Mouse (Mus musculus) Patski (cell line): ENCODE measurements at regions not wholly inside any gene's neighbourhood (a gene's known extent, or its start where the extent isn't known, plus 50 kb on each side); places are given as distances from the start of the nearest gene placed in this dataset.

Experiments used
- ATAC-seq: fragments of 100-300 bp; one replicate; pipeline ENCODE4 v1.8.0; 2021
- CTCF ChIA-PET: fragments of 350-600 bp; sonication (Branson Sonifier 250); formaldehyde crosslinking; loops from one replicate; lab custom pipeline; 2022; ENCODE audit warnings: inconsistent platforms; lab: Charles Lee
- POLR2A ChIA-PET: fragments of 350-600 bp; sonication (Branson Sonifier 250); formaldehyde crosslinking; loops from one replicate; lab custom pipeline; 2022; ENCODE audit warnings: antibody characterized with exemption, inconsistent platforms; lab: Charles Lee
- DNase-seq: peaks from one replicate; pipeline ENCODE4 v3.0.0-alpha.2; 2011; ENCODE audit warnings: low read depth, low spot score
- H3K27me3 ChIP-seq: fragments of 371-371 bp; one replicate; pipeline ENCODE4 v1.5.1; 2021
- CTCF ChIP-seq: fragments of 100-300 bp; IDR thresholded peaks from one replicate; pipeline ENCODE4 v1.5.1; 2021
- in situ Hi-C: fragments of 300-500 bp; cut with MboI; formaldehyde crosslinking; loops from 3 replicates; pipeline ENCODE4 v1.11.1; 2018; ENCODE audit warnings: low pct_unique_long_range_greater_than_20kb, mixed read lengths

- in situ Hi-C loops = loop anchor here (10.0 kb wide), 1 partner anchor 415 kb away; no protein-coding TSS in a partner anchor
- no peak for ATAC-seq
- no peak for TF ChIP-seq CTCF
Measured at GRCm38 (mm10) chr12:77149835-77150234, 88.1 kb upstream of the Fut8 start.

GRCm38 (mm10) chr12:77148146-77148545, 89.8 kb upstream of the Fut8 start:
- POLR2A ChIA-PET = no interaction called here
- no peak for ATAC-seq

More at GRCm38 (mm10) chr12:77149835-77150234, 88.1 kb upstream of the Fut8 start:
- no peaks in the 10 kb centered on the region for H3K27me3 ChIP-seq
- CTCF ChIA-PET = interaction anchor here (1.0 to 1.1 kb wide), 2 partner anchors 11 to 18 kb away, joined by 3 read pairs; no protein-coding TSS in a partner anchor
- POLR2A ChIA-PET = no interaction called here
- DNase-seq = no peak

DNA sequence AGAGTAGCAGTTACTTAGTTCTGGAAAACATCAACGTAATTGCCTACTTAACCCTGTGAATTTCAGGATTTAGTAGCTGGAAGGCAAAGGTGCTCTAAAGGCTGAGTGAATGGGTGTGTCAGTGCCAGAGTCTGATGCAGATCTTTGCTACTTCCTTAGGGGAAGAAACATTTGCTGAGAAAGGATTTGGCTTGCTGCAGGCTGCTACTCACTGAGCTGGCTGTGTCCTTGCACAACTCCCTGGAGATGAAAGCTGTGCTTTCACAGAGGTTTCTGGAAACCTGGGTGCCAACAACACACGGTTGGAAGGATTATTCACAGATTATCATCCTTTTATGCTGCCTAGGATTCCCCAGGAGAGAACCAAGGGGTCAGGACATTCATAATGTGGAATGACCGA, 94.0 kb upstream of the Fut8 start:
- H3K27me3 ChIP-seq = no peaks in the 10 kb centered on the region
- no peak for TF ChIP-seq CTCF
- ATAC-seq = no peak
- POLR2A ChIA-PET = no interaction called here
- in situ Hi-C loops = no loop called here
- DNase-seq = no peak
- CTCF ChIA-PET = no interaction called here

More at GRCm38 (mm10) chr12:77148146-77148545, 89.8 kb upstream of the Fut8 start:
- H3K27me3 ChIP-seq = no peaks in the 10 kb centered on the region
- no peak for TF ChIP-seq CTCF
- CTCF ChIA-PET = no interaction called here
- in situ Hi-C loops = no loop called here
- no peak for DNase-seq

DNA sequence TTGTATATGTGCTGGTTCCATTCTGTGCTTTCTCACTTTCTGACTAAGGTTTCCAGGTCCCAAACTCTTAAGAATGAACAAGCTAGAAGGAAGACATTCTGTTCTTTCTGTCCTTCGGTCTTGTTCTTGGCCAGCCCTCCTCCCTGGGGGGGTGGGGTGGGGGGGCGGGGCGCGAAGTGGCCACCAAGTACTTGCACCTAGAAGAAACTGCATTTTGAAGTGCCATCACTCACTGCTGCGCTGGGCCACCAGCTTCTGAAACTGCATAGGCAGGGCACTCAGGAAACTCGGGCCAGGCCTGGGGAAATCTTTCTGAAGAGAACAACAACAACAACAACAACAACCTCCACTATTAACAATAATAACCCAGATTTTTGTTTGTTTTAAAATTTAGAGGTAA, 94.4 kb upstream of the Fut8 start:
- ATAC-seq (no peak), DNase-seq (no peak)
- TF ChIP-seq CTCF = no peak
- ChIA-PET CTCF (no interaction called here), POLR2A (no interaction called here)
- in situ Hi-C loops = no loop called here
- no peaks in the 10 kb centered on the region for H3K27me3 ChIP-seq

GRCm38 (mm10) chr12:77143105-77143504, 94.8 kb upstream of the Fut8 start:
- ATAC-seq = no peak
- ChIA-PET POLR2A (no interaction called here), CTCF (no interaction called here)
- no peaks in the 10 kb centered on the region for H3K27me3 ChIP-seq
- no peak for TF ChIP-seq CTCF
- no peak for DNase-seq
- in situ Hi-C loops = no loop called here

DNA sequence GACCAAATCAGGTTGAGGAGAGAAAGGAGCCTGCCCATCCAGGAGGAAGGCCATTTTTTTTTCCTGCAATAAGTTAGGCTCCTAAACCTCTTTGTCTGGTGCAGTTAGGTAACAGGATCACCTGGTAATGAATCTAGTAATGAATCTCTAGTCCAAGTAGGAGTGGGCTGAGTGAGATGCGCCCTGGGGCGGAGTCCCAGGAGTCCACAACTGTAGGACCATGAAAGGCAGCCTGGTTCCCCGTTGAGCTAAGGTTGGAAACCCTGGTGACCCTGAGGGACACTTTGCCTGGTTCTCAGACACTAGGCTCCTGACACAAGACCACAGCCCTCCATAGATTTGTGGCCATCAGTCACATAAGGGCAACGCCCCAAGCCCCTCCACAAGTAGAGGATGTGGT, 95.7 kb upstream of the Fut8 start:
- CTCF ChIA-PET = interaction anchor here (0.6 kb wide), 1 partner anchor 8 kb away, joined by 3 read pairs; no protein-coding TSS in a partner anchor
- TF ChIP-seq CTCF = no peak
- POLR2A ChIA-PET = no interaction called here
- no peak for ATAC-seq
- H3K27me3 ChIP-seq = no peaks in the 10 kb centered on the region
- DNase-seq = no peak
- in situ Hi-C loops = no loop called here

- no peak for TF ChIP-seq CTCF
- in situ Hi-C loops = no loop called here
- ChIA-PET POLR2A (no interaction called here), CTCF (interaction anchor here (0.6 kb wide), 1 partner anchor 9 kb away, joined by 3 read pairs; no protein-coding TSS in a partner anchor)
- DNase-seq (no peak), ATAC-seq (no peak)
- no peaks in the 10 kb centered on the region for H3K27me3 ChIP-seq
Measured at GRCm38 (mm10) chr12:77141260-77142201, 96.4 kb upstream of the Fut8 start.

DNA sequence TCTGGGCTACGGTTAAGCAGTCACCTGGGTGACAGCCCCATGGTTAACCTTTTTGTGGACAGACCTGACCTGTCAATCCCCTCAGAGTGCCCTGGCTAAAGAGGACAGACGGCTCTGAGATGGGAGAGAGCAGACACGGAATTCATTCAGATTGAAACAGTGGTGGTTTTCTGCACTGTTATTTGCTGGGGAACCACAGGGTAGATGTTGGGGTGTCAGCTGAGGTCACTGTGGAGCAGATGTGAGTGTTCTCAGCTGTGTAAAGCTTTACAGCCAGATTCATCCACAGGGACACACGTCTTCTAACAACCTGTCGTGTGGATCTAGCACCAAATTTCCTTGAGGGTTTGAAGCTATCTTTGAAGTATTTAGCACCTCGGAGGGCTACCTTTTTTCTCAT, 97.3 kb upstream of the Fut8 start:
- DNase-seq (no peak), ATAC-seq (no peak)
- in situ Hi-C loops = no loop called here
- ChIA-PET POLR2A (interaction anchor here (0.6 kb wide), 1 partner anchor 95 kb away, joined by 3 read pairs; no protein-coding TSS in a partner anchor), CTCF (no interaction called here)
- TF ChIP-seq CTCF = no peak
- H3K27me3 ChIP-seq = no peaks in the 10 kb centered on the region

GRCm38 (mm10) chr12:77140141-77140540, 97.8 kb upstream of the Fut8 start:
- ATAC-seq = peak; percentile 13
- CTCF ChIA-PET = no interaction called here
- DNase-seq = no peak
- TF ChIP-seq CTCF = no peak
- no peaks in the 10 kb centered on the region for H3K27me3 ChIP-seq
- in situ Hi-C loops = no loop called here
- POLR2A ChIA-PET = interaction anchor here (0.6 kb wide), 1 partner anchor 95 kb away, joined by 3 read pairs; no protein-coding TSS in a partner anchor

- TF ChIP-seq CTCF = no peak
- no peaks in the 10 kb centered on the region for H3K27me3 ChIP-seq
- CTCF ChIA-PET = no interaction called here
- DNase-seq (peak; percentile 61), ATAC-seq (peak; percentile 72)
- in situ Hi-C loops = loop anchor here (10.0 kb wide), 1 partner anchor 105 kb away; no protein-coding TSS in a partner anchor
- POLR2A ChIA-PET = no interaction called here
Measured at GRCm38 (mm10) chr12:77139718-77140117, 98.2 kb upstream of the Fut8 start.
